Mouse (Mus musculus): Measurements from ENCODE around the gene Gm4981.
"Not testable (repeated sequence)": the region's sequence is repeated elsewhere in the genome, so short reads cannot be mapped to it uniquely, and the experiment has no call there.

Gm4981 gene

GRCm38 (mm10) chr10:58236613-58237012 lies at the start of gene Gm4981:
Gm4981 (minus strand) TSS chr10:58236701.
- no peak for DNase-seq (ENCODE audit: low read depth)

DNA sequence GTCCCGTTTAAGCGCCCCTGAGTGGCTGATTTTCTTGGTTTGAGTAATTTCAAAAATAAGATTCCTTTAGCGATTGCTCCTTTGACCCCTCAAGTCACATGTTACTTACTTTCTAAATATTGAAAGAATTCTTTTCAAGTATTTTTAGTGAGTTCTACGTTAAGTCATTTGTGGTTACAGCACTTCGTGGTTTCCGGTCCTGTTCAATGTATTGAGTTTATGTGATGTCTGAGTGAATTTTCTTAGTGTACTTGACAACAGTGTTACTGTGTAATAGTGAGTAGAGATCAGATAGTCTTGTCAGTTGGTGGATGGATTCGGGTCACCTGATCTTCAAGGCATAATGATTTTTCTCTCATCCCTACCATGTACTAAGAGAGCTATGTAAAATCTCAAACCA lies 45.7 kb upstream of the Gm4981 start:
- DNase-seq (ENCODE audit: low read depth) = peak; percentile 54

DNA sequence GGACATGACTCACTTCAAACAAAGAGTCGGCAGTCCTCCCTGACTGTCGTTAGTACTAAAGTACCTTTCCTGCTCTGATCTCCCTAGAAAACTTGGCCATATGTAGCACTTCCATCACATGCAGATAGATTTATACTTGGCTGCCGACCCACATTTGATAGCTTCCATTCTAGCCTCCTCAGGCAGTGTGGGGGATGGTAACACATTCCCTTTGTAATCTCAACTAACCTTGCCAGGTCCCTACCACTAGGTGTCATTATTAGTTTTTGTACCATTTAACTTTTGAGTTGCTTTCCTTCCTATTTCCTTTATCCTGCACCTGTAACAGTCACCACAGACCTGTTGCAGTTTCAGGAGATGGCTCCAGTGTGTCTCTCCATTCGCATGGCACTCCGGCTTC lies 22.0 kb upstream of the Gm4981 start:
- peak; percentile 47 for DNase-seq (ENCODE audit: low read depth)

DNA sequence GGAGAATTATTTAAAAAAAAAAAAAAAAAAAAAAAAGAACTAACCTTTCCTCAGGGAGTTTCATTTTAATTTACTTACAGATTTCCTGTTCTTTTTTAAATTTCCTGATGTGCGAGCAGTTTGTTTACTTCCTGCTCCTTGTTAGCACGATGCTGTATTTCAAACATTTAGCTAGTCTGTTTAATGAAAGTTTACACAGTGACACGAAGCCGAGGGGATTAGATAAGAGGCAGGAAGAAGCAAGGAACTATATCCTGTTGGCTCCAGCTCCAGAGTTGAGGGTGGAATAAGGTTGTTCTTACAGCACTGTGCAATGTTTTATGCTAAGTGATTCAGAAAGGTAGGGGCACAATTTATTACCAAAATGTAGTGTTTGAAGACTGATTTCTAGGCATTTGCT lies 19.5 kb upstream of the Gm4981 start:
- DNase-seq (ENCODE audit: low read depth) = peak; percentile 9

DNA sequence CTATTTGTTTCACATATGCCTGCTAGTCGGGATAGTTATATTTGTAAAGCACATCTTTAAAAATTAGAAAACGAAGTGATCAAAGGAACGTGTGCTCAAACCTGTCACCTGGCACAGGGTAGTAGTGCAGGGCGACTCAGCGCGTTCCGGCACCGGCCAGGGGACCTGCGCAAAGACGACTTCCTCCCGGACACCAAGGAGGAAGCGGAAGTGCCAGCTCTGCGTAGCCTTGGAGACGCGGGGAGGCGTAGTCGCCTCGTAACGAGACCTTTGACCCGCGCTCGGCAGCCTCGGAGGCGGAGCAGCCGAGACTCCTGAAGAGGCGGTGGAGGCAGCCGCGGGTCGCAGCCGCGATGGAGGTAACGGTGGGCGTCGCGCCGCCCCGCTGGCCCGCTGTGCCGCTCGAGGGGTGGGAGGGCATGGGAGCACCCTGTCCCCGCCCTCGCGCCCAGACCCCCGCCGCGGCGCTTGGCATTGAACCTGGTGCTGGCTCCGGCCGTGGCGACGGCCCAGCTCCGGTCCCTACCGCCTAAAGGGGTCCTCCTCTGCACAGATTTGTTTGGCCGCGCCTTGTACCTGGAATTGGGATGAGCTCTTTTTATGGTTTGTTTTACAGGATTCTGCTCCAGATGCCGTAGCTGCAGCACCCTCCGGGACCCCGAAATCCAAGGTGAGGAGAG lies 18.9 kb upstream of the Gm4981 start, which contains the start of gene Gcc2:
Gene Gcc2, plus strand, starts transcription at position 285 of the 680 bp plus-strand sequence.
- DNase-seq (ENCODE audit: low read depth) = peak; percentile 95

GRCm38 (mm10) chr10:58254635-58255175 lies 18.2 kb upstream of the Gm4981 start:
- peak; percentile 16 for DNase-seq (ENCODE audit: low read depth)

DNA sequence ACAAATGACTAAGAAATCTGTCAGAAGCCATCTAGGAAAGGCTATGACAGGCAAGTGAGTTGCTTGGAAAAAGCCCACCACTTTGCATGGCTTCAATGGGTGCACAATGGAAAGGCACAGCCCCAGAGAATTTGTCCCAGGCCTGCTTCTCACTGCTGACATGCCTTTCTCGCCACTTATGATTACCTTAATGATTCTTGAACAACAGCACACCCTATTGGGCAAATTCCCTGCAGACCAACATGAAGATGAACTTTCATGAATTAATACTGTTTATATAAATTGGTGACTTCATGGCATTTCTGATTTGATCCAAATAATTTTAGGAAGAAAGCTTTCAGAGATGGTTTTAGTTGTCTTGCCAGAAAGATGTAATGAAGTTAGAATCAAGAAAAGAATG lies 13.0 kb upstream of the Gm4981 start:
- peak; percentile 20 for DNase-seq (ENCODE audit: low read depth)

DNA sequence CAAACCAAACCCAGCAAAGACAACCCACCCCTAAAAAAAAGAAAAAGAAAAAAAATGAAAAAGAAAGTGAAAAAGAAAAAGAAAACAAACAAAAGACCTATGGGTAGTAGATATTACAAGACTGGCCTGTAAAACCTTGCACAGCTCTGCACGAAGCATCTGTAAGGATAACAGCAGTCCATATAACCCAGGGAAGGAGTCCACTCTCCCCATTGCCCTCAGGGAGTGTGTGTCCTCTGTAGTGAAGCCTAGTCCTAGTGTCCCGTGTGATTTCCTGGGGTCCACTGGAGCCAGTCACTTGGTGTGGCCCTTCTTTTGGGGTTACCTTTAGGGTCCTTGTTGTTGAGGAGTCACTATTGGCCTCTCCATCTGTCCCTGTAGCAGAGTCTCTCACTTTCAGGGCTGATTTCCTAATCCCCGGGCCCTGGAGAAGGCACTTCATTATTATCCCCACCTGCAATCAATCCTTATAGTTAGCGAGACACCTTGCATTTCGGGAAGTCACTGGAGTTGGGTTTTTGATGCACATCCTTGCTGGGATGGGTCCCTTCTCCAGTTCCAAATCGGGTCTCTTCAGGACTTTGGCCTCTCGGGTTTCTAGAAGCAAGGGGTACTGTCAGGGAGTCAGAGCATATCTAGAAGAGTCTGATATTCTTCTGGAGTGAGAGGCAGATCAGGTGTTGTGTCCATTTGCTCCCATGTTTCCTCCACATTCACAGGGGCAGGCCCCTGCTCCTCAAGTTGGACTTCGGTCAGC lies 2.7 kb upstream of the Gm4981 start:
- not testable (repeated sequence) for DNase-seq (ENCODE audit: low read depth)

GRCm38 (mm10) chr10:58234985-58235384 lies 1.5 kb downstream of the Gm4981 start:
- not testable (repeated sequence) for DNase-seq (ENCODE audit: low read depth)

DNA sequence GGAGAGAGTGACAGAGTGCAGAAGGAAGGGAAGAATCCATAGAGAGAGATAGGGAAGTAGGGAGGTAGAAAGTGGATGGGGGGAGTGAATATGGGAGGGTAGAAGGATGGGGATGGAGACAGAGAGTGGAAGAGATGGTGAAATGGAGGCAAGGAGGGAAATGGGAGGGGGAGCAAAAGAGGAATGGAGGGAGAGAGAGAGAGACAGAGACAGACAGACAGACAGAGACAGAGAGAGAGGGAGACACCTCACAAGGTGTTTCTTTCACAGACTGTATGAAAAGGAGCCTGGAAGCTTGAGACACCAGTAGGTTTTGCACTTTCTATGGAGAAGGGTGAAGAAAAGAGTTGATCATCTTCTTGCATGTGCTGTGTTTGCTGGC lies 2.8 kb downstream of the Gm4981 start:
- not testable (repeated sequence) for DNase-seq (ENCODE audit: low read depth)

- not testable (repeated sequence) for DNase-seq (ENCODE audit: low read depth)
These were observed 3.3 kb downstream of the Gm4981 start for GRCm38 (mm10) chr10:58233054-58233739.

DNA sequence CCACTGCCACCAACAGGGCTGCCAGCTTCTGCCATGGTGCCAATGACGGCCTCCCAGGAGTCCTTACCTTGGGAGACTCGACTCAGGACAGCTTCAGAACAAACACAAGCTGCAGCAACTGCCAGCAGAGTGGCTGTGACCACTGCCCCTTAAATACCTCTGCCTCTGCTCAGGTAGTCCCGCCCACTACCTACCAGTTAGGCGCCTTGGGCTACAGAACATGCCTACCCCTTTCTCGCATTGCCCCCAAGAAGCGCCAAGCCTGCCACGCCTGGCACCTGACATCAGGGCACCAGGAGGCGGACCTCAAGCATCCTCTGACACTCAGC lies 3.9 kb downstream of the Gm4981 start, which contains the start of gene Duxf3:
Gene Duxf3, minus strand, starts transcription at position 35 of the 329 bp plus-strand sequence.
- DNase-seq (ENCODE audit: low read depth) = not testable (repeated sequence)

- DNase-seq (ENCODE audit: low read depth) = peak; percentile 30
These were observed 4.5 kb downstream of the Gm4981 start for GRCm38 (mm10) chr10:58231779-58232640.

GRCm38 (mm10) chr10:58231088-58231487 lies 5.4 kb downstream of the Gm4981 start:
- not testable (repeated sequence) for DNase-seq (ENCODE audit: low read depth)

DNA sequence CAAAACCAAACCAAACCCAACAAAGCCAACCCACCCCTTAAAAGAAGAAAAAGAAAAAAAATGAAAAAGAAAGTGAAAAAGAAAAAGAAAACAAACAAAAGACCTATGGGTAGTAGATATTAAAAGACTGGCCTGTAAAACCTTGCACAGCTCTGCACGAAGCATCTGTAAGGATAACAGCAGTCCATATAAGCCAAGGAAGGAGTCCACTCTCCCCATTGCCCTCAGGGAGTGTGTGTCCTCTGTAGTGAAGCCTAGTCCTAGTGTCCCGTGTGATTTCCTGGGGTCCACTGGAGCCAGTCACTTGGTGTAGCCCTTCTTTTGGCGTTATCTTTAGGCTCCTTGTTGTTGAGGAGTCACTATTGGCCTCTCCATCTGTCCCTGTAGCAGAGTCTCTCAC lies 6.5 kb downstream of the Gm4981 start:
- not testable (repeated sequence) for DNase-seq (ENCODE audit: low read depth)

- DNase-seq (ENCODE audit: low read depth) = not testable (repeated sequence)
These were observed 8.7 kb downstream of the Gm4981 start for GRCm38 (mm10) chr10:58227798-58228197.

- DNase-seq (ENCODE audit: low read depth) = peak; percentile 21
These were observed 10.1 kb downstream of the Gm4981 start for GRCm38 (mm10) chr10:58226357-58226756.

DNA sequence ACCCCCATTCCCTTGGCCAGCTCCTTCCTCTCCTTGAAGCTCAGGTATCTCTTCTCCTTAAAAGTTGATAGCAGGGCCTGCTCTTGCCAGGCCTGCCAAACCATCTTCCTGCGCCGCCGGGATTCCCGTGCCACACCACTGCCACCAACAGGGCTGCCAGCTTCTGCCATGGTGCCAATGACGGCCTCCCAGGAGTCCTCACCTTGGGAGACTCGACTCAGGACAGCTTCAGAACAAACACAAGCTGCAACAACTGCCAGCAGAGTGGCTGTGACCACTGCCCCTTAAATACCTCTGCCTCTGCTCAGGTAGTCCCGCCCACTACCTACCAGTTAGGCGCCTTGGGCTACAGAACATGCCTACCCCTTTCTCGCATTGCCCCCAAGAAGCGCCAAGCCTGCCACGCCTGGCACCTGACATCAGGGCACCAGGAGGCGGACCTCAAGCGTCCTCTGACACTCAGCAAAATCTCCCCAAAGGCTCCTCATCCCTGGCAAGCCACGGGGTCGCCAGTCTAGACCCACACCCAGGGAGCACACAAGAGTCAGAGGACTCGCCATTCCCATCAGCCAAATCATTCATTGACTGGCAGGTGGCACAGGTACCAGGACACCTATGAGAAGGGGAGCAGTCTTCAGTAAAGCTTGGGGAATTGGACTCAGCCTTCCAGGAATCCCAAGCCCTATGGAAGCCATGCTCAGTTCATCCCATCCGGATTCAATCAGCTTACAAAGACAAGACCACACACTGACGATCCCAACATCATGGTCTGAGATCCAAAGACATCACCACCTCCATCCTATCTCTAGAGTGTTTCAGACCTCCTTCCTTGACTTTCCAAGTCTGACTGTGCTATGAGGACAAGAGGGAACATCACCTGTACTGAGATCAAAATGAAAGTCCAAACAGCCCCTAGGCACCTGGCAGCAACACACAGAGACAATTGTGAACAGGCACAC lies 11.4 kb downstream of the Gm4981 start, which contains the start of gene AW822073:
Gene AW822073, minus strand, starts transcription at position 104 of the 959 bp plus-strand sequence.
- not testable (repeated sequence) for DNase-seq (ENCODE audit: low read depth)

GRCm38 (mm10) chr10:58223972-58224805 lies 12.3 kb downstream of the Gm4981 start:
- peak; percentile 15 for DNase-seq (ENCODE audit: low read depth)
